Mouse (Mus musculus) limb, embryonic 10.5 days (tissue): ENCODE measurements around the gene Cd4. TPM values are rescaled to one million over a fixed set of nuclear protein-coding genes. Genes with fewer than 3 reads are reported as not detected.
A peak's percentile ranks its signal among the peaks of the same experiment; 100 is the strongest.
"Not testable (repeated sequence)": the region's sequence is repeated elsewhere in the genome, so short reads cannot be mapped to it uniquely, and the experiment has no call there.

Experiments
- DNase-seq: peaks from one replicate; pipeline ENCODE4 v3.0.0-alpha.2; 2017; ENCODE audit warnings: low spot score
- H3K27ac ChIP-seq: fragments of 300-500 bp; sonication (generic); 2 replicates; pipeline ENCODE4 v1.5.1; 2016; ENCODE audit warnings: mild to moderate bottlenecking
- H3K27me3 ChIP-seq: fragments of 300-500 bp; sonication (generic); 2 replicates; pipeline ENCODE4 v1.6.1; 2016; ENCODE audit warnings: low read depth, mild to moderate bottlenecking; ENCODE audit not compliant: poor library complexity, severe bottlenecking
- H3K36me3 ChIP-seq: fragments of 300-500 bp; sonication (generic); 2 replicates; pipeline ENCODE4 v1.6.1; 2016; ENCODE audit warnings: mild to moderate bottlenecking, moderate library complexity
- H3K4me1 ChIP-seq: fragments of 300-500 bp; sonication (generic); 2 replicates; pipeline ENCODE4 v1.6.1; 2016
- H3K4me3 ChIP-seq: fragments of 300-500 bp; sonication (generic); 2 replicates; pipeline ENCODE4 v1.5.1; 2016; ENCODE audit warnings: mild to moderate bottlenecking, moderate library complexity
- H3K9me3 ChIP-seq: fragments of 300-500 bp; sonication (generic); replicated peaks from 2 replicates; pipeline ENCODE4 v1.6.1; 2016; ENCODE audit warnings: mild to moderate bottlenecking
- WGBS: fragments of 180-500 bp; shearing (Covaris S2); methylation state at CpG from one replicate; pipeline ENCODE4 v1.1.7; 2016; 5-methylcytosine and 5-hydroxymethylcytosine counted together
- polyA plus RNA-seq: library from polyadenylated mRNA; unstranded; fragments of >200 nt; fragmentation: Nextera tagmentation; extraction: Ambion mirVana; gene quantifications from 2 replicates; pipeline ENCODE4 v1.2.1, GENCODE M21; 2016

Cd4 gene
- polyA plus RNA-seq, 1 experiment from 2014 or later, result not detected

- not testable (repeated sequence) for H3K4me3 ChIP-seq, H3K27me3 ChIP-seq, H3K36me3 ChIP-seq, H3K9me3 ChIP-seq, DNase-seq, H3K27ac ChIP-seq, H3K4me1 ChIP-seq
- 91% methylated on average over 2 of the region's 2 CpGs for WGBS
Observed at GRCm38 (mm10) chr6:124894113-124894512, 6.1 kb upstream of the Cd4 start.

- DNase-seq, result no peak
- Histone ChIP-seq H3K27ac (no peak overlapping the region), H3K27me3 (no peaks in the 10 kb centered on the region), H3K4me1 (no peaks in the 10 kb centered on the region), H3K36me3 (no peaks in the 10 kb centered on the region), H3K4me3 (no peak overlapping the region), H3K9me3 (no peaks in the 10 kb centered on the region)
- WGBS, result 67% methylated on average over 6 of the region's 6 CpGs
Observed at GRCm38 (mm10) chr6:124890997-124891396, 3.0 kb upstream of the Cd4 start.

GRCm38 (mm10) chr6:124888555-124889125 is 619 bp upstream of the Cd4 start:
- Histone ChIP-seq H3K27me3 (no peaks in the 10 kb centered on the region), H3K9me3 (no peaks in the 10 kb centered on the region), H3K4me3 (no peak overlapping the region), H3K27ac (no peak overlapping the region), H3K4me1 (peaks cover 5% of the 10 kb centered on the region; the same call in 1 of the 2 replicates), H3K36me3 (no peaks in the 10 kb centered on the region)
- WGBS, result 91% methylated on average over 6 of the region's 6 CpGs
- DNase-seq, result no peak

GRCm38 (mm10) chr6:124885956-124886381 is 2.1 kb downstream of the Cd4 start:
- H3K4me1 ChIP-seq, result peaks cover 5% of the 10 kb centered on the region; the same call in 1 of the 2 replicates
- H3K36me3 ChIP-seq, result no peaks in the 10 kb centered on the region
- no peaks in the 10 kb centered on the region for H3K27me3 ChIP-seq
- no peak overlapping the region for H3K4me3 ChIP-seq
- 92% methylated on average over 8 of the region's 8 CpGs for WGBS
- no peak overlapping the region for H3K27ac ChIP-seq
- DNase-seq, result no peak
- no peaks in the 10 kb centered on the region for H3K9me3 ChIP-seq

- Histone ChIP-seq H3K4me1 (peaks cover 5% of the 10 kb centered on the region; the same call in 1 of the 2 replicates), H3K36me3 (no peaks in the 10 kb centered on the region), H3K4me3 (no peak overlapping the region), H3K9me3 (no peaks in the 10 kb centered on the region), H3K27me3 (no peaks in the 10 kb centered on the region), H3K27ac (no peak overlapping the region)
- 77% methylated on average over 10 of the region's 10 CpGs for WGBS
- DNase-seq, result no peak
Observed at GRCm38 (mm10) chr6:124884714-124885500, 3.1 kb downstream of the Cd4 start.

- 80% methylated on average over 10 of the region's 10 CpGs for WGBS
Observed at GRCm38 (mm10) chr6:124883351-124883750, 4.7 kb downstream of the Cd4 start.

GRCm38 (mm10) chr6:124881821-124882220 is 6.2 kb downstream of the Cd4 start:
- no peak overlapping the region for H3K27ac ChIP-seq
- H3K4me3 ChIP-seq, result no peak overlapping the region
- no peak for DNase-seq
- H3K27me3 ChIP-seq, result no peaks in the 10 kb centered on the region
- H3K9me3 ChIP-seq, result no peaks in the 10 kb centered on the region
- H3K4me1 ChIP-seq, result peaks cover 5% of the 10 kb centered on the region; the same call in 1 of the 2 replicates
- WGBS, result 95% methylated on average over 9 of the region's 9 CpGs
- no peaks in the 10 kb centered on the region for H3K36me3 ChIP-seq

More at GRCm38 (mm10) chr6:124883351-124883750, 4.7 kb downstream of the Cd4 start:
- Histone ChIP-seq H3K27ac (no peak overlapping the region), H3K4me1 (peaks cover 5% of the 10 kb centered on the region; the same call in 1 of the 2 replicates), H3K9me3 (no peaks in the 10 kb centered on the region), H3K27me3 (no peaks in the 10 kb centered on the region), H3K4me3 (no peak overlapping the region), H3K36me3 (no peaks in the 10 kb centered on the region)
- no peak for DNase-seq

- no peak overlapping the region for H3K4me3 ChIP-seq
- 64% methylated on average over 6 of the region's 6 CpGs for WGBS
Observed at GRCm38 (mm10) chr6:124879390-124879789, 8.6 kb downstream of the Cd4 start.

DNA sequence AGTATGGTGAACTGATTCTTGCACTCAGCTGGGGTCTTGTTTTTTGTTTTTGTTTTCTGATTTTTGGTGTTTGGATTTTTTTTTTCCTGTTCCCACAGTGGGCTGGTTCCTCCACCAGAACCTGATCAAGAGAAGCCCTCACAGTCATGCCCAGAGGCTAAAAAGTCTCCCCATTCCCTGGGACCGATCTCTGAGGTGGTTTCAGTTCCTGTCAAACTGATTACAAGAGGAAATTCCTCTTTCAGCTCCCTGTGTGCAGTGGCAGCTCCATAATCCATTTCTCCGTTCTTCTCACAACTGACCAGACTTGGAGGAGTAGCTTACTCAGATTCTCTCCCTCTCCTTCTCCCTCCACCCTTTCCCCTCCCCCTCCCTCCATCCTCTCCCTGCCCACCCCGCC is 13.7 kb downstream of the Cd4 start:
- Histone ChIP-seq H3K27me3 (no peaks in the 10 kb centered on the region), H3K9me3 (no peaks in the 10 kb centered on the region), H3K4me1 (no peaks in the 10 kb centered on the region), H3K4me3 (no peak overlapping the region), H3K36me3 (no peaks in the 10 kb centered on the region), H3K27ac (no peak overlapping the region)
- 46% methylated on average over 3 of the region's 3 CpGs for WGBS
- no peak for DNase-seq

More at GRCm38 (mm10) chr6:124879390-124879789, 8.6 kb downstream of the Cd4 start:
- Histone ChIP-seq H3K36me3 (no peaks in the 10 kb centered on the region), H3K4me1 (no peaks in the 10 kb centered on the region), H3K9me3 (no peaks in the 10 kb centered on the region), H3K27ac (no peak overlapping the region), H3K27me3 (no peaks in the 10 kb centered on the region)
- DNase-seq, result no peak

GRCm38 (mm10) chr6:124866560-124866959 is 21.5 kb downstream of the Cd4 start:
- H3K9me3 ChIP-seq, result no peaks in the 10 kb centered on the region
- WGBS, result 59% methylated on average over 6 of the region's 7 CpGs
- H3K27ac ChIP-seq, result peak overlapping the region; percentile 17; the same call in 1 of the 2 replicates
- no peaks in the 10 kb centered on the region for H3K36me3 ChIP-seq
- H3K4me1 ChIP-seq, result peaks cover 41% of the 10 kb centered on the region
- peaks cover 62% of the 10 kb centered on the region for H3K27me3 ChIP-seq
- no peak for DNase-seq
- no peak overlapping the region for H3K4me3 ChIP-seq

DNA sequence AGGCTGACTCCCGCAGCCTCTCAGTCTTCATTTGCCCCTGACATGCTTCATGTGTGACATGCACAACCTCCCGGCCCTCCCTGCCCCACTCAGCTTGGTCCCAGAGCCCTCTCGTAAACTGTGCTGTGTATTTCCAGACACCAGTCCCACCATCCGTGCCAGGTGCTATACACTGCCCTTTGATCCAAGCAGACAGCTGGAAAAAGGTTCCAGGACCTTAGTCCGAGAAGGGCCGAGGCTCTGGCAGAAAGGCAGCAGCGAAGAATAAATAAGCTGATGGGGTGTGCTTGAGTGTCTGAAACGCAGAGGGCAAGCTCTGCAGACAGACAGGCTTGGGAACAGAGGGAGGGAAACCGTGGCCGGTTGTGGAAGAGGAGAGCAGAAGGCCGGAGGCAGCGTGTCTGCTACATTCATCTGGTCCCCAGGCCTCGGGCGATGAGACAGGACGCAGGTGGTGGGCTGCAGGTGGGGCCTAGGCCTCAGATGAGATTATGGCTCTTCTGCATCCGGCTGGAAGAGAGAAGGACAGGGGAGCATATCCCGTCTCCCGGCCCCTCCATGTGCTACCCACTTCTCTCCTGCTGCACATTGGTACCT is 22.2 kb downstream of the Cd4 start:
- Histone ChIP-seq H3K4me3 (no peak overlapping the region), H3K27me3 (peaks cover 69% of the 10 kb centered on the region), H3K4me1 (peaks cover 48% of the 10 kb centered on the region), H3K9me3 (no peaks in the 10 kb centered on the region), H3K36me3 (peaks cover 3% of the 10 kb centered on the region; the same call in 1 of the 2 replicates), H3K27ac (peak overlapping the region; percentile 17; the same call in 1 of the 2 replicates)
- 54% methylated on average over 18 of the region's 18 CpGs for WGBS
- DNase-seq, result no peak

DNA sequence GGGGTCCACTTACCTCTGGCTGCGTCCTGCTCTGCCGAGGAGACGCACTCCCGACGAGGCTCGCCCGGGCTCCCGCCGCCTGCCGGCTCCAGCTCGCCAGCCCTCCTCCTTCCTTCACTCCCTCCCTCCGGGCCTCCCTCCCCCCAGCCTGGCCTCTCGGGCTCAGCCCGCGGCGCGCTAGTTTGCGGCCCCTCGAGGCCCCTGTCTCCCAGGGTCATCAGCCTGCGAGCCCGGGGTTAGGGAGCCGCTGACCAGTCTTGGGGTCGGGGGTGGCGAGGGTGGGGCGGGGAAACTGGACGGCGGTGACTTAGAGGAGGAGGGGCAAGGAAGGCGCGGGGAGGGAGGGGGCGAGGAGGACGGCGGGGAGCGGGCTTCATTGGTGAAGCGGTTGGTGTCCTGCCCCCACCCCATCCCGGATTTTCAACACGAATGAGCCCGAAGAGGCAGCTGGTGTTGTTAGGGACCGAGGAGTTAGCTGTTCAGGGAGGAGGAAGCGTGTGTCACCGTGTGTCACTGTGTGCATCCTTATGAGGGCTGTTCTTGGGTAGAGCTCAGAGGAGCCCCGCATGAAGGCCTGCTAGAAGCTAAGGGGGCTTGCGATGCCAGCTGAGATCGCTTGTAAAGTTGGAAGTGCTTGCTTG is 24.2 kb downstream of the Cd4 start, which contains the start of gene Gpr162:
TSS of gene Gpr162 (minus strand) at position 326 of the 641 bp plus-strand sequence.
- H3K27me3 ChIP-seq, result peaks cover 90% of the 10 kb centered on the region
- H3K36me3 ChIP-seq, result peaks cover 3% of the 10 kb centered on the region; the same call in 1 of the 2 replicates
- peak within 1 kb of the TSS; percentile 68 for H3K4me3 ChIP-seq
- DNase-seq, result peak; percentile 82
- WGBS, result 1% methylated on average over 35 of the region's 43 CpGs
- H3K4me1 ChIP-seq, result peaks cover 66% of the 10 kb centered on the region
- H3K27ac ChIP-seq, result peak within 1 kb of the TSS; percentile 88
- no peaks in the 10 kb centered on the region for H3K9me3 ChIP-seq
